Mouse (Mus musculus) adrenal gland, postnatal 4 days (tissue): ENCODE results near the gene Fggy. TPM values are rescaled to one million over a fixed set of nuclear protein-coding genes. Genes with fewer than 3 reads are reported as not detected.

Source experiments
- DNase-seq, 2 experiments: peaks; one replicate each; pipeline ENCODE4 v3.0.0; 2021 to 2022; ENCODE audit warnings: low spot score in 2 of 2, mixed read lengths in 2 of 2
- total RNA-seq, 2 experiments: library from RNA; stranded (reverse); gene quantifications; 2 replicates each; pipeline ENCODE4 v1.2.3; 2021

Fggy gene
- total RNA-seq, 2 experiments from 2014 or later: 48.2 to 60.9 TPM

DNA sequence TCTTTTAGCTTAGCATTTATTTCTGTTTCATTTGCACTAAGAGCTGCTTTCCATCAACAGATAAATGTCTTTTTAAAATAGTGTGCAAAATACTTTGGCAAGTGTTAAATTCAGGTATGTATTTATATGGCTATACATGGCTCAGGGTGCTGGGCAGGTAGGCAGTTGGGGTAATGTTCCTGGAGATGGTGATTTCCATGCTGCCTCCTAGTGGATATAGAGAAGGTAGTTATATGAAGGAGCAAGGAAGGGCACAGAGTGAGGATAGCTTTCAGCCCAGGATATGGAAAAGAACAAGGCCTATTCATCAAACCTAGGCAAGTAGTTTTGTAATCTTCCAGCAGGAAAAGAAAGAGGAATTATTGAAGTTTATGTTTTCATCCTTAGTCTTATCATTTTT, 166.3 kb downstream of the Fggy start:
- no peak for DNase-seq

DNA sequence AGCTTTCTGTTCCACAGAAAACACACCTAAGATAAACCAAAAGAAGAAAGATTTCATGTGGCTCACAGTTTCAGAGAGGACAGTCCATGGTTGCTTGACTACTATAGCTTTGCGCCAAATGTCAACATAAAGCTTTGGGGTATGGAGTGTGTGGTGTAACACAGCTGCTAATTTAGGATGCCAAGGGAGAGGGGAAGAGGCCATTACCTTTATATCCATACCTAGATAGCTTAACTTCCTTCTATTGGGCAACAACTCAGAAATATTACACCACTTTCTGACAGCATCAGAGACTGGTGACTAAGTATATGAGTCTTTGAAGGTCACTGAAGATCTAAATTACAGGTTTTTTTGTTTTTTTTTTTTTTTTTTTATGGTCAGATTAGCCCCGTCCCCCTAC, 169.1 kb downstream of the Fggy start:
- no peak for DNase-seq

DNA sequence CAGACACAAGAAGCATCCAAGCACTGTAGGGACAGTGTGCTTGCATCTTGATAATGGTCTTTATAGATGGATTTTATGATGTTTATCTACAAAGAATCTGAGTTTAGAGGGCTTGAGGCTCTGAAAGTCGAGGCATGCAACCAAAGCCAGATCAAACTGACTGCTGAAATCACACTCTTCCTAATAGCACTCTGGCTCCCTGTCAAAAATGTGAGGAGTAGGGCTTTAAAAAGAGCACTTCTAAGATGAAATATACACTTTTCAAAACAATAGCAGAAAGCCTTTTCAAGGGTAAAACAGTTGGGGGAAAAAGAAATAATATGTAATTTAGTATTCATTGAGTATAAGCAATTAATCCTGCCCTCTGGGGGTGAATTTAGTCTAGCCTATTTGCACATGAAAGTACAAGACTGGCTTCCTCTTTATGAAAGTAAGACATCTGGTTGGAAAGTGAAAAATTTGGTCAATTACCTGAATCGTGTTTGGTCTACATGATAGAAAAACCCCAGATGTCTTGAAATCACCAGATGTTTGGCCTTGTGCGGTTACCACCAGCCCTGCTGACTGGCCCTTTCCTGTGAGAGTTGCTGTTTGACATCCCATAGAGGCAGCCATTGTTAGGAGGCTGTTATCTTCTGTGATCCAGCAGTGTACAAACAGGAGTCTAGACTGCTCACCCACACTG, 172.0 kb downstream of the Fggy start:
- DNase-seq: no peak

DNA sequence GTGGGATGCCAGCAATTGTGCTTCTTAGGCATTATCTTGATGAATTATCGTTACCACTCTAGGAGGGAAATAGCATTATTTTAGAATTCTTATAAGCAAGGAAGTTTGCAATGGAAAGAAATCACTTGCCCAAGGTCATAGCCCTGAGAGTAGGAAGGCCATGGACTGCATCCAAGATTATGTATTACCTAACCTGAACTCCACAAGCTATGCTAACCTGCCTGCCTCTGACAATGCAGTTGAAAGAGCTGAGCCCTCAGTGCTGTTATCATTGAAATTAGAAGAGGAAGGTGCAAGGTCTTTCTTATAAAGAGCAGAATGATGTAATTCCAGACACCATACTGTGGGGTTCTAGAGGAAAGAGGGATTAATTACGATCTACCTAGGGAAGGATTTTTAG, 173.8 kb downstream of the Fggy start:
- DNase-seq: no peak

DNA sequence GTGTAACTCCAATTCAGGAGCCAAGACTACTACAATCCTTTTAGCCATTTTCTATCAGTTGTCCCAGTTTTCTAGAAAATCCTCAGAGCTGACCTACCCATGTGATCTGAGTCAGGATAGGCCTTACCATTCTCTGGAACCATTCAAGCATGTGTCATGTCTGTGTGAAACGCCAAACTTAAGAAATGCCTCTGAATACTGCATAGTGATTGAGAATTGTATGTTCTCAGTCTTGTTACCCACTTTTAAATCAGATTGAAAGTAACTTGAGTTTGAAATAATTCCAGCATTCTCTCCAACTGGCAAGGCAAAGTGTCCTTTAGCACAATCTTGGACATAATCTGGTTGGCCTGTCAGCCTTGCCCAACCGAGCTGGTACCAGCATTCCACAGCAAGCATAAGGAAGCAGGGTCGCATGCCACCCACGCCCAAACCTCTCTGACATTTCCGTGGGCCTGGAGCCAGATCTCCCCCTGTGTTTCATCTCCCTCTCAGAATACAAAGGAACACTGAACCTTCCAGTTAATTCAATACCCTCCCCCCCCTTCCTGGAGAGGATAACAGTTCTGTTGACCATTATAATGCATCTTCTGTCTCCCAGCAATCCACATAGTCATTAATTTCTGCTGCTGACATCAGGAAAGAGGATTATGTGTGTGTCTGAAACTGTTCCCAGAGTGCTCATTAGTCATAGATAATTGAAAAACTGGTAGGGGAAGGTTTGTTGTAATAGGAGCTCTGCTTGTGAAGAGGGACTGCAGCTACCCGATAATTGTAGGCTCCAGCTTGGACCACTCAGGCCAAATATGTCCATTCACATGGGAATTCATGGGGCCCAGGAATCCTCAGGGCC, 176.3 kb downstream of the Fggy start:
- DNase-seq: no peak

DNA sequence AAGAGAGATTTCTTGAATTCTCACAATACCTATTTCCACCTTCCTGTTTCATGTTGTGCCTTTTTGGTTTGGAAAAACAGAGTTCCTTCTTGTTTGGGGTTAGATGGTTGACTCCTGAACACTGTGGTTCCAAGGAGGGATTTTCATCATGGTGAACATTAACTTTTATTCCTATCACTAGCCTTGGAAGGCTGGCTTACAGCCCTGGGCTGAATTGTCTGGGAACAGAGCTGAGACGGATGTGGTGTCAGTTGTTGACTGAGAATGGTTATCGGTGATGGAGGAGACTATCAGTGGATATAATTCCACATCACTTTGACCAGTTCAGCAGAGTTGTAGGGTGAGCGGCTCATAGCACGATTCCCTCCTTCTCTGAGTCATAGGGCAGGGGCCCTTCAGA, 178.7 kb downstream of the Fggy start:
- DNase-seq: no peak

DNA sequence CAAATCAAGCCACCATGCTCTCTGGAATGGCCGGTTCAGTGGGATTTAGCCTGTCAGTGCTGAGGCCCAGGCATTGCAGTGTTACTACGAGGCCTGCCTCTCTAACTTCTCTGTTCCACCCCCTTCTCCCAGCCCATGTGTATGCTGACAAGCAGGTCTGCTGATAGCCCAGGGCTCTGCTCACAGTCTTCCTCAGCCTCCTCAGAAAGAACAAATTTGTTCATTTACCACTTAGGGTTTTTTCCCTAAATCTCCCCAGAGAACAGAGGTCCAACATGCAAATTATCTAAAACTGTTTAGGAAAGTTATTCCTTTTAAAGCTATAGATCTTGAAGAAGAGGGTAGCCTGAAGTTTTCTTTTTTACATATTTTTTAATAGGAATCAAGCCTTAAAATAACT, 179.4 kb downstream of the Fggy start:
- DNase-seq: no peak

DNA sequence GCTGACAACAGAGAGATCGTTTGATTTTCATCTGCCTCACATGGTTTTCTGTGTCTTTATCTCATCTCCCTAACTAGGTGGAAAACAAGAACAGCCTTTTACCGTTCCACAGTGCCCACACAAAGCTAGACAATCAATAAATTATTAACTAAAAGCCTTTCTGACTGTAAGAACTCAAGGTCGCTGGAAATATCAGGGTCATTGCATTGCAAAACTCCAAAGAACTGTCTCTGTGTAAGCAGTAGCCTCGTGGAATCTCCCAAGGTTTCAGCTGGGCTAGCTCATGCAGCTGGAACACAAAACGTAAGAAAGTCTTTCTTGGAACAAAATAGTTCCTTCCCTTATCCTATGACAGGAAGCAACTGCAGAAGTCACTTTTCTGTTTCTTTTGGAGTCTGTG, 180.9 kb downstream of the Fggy start:
- DNase-seq: no peak

DNA sequence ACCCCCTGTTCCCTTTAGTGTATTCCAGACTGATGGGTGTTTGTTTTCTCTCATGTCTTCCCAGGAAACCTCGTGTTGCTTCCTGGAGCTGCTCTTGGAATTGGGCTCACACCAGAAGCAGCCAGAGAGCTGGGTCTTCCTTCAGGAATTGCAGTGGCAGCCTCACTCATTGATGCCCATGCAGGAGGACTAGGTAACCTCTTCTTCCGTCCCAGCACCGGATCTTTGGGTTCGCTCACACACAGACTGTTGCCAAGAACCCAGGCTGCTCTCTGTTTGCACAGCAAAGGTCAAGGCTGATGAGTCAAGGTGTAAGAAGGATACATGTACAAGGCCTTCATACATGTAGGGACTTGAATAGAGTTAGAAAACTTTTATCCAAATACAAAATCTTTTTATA, 181.4 kb downstream of the Fggy start:
- no peak for DNase-seq

DNA sequence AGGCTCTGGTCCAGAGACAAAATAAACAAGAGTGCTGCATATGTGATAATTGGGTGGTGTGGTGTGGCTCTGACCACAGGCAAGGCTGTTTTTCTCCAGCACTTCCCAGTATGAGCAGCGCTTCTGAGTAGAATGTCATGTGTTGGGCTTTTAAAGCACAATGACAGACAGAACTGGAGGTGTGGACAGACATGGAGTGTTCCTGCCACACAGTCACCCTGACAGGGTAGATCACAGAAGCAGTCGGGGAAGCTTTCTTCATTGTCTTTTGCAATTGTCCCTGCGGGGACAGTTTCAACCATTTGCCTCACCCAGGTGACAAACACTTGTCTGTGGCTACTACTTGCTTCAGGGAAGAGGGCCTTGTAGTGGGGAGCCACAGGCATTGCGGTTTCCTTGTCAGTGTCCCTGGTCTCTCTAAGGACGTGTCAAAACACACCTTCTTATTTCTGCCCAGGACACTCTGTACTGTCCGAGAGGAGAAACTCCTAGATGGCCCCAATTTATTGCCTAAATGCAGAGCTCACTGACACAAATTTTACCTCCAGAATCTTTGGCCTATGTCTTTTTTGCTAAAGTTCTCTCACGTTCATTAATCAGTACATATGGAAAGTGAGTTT, 183.9 kb downstream of the Fggy start:
- no peak for DNase-seq

DNA sequence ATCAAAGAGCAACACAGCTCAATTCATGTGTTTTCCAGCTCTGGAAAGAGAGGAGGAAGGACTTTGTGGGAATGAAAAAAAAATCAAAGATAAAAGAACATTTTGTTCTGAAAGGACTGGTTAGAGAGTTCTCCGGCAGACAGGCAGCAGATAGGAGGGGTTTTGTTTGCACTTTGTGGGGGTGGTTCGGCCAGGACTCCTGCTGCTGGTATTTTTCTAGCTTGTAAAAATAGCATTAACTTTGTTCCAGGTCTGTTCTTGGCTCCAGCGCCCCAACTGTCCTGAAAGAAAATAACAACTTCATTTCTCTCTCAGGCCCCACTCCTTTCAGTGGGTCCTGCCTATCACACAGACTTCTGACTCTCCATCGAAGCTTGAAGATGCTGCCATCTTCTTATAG, 185.7 kb downstream of the Fggy start:
- DNase-seq: no peak

DNA sequence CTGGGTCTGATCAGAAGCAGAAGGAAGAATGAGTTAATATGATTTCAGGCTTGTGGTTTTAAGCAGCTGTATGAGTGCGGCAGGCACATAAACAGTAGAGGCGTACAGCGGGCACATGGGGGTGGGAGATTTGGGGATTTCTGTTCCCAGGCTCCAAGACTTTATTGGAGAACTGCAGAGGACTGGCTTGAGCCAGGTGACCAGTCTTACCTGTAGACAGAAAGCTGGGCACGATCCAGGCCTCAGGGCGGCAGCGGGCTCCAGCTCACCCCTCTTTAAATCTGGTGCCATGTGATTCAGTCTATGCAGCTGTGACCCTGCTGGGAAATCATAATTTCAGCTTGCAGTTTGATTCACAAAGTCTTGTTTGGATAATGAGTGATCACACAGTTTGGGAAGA, 189.6 kb downstream of the Fggy start:
- DNase-seq: no peak

DNA sequence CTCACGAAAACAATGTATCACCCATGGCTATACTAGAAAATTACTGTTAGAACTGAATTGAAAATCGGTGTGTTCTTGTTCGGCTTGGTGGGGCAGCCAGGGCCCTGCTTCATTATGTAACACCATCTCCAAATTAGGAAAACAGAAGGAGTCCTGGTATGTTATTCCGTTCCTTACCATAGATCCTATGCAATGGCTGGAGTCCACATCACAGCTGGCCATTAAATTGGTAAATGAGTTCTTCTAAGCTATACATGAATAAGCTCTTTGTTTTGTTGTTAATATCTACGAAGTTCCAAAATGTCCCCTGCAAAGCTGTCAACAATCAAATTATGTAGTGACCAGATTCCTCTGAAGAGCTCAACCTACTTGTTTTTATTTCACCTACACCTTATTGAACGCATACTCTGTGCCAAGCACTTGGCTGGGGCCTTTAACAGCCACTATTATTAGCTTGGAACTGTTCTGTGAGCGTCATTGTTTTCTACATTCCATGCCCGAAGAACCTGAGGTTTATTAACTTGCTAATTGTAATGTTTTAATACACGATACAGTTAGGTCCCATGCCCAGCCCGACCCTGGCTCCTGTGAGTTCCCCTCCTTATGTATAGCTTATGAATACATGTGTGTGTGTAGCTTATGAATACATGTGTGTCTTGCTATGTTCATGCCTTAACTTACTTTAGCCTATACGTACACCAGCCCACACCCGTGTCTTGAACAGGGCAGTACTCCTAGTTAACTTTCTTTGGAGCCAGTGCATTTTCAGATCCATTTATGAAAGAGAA, 190.3 kb downstream of the Fggy start:
- no peak for DNase-seq

DNA sequence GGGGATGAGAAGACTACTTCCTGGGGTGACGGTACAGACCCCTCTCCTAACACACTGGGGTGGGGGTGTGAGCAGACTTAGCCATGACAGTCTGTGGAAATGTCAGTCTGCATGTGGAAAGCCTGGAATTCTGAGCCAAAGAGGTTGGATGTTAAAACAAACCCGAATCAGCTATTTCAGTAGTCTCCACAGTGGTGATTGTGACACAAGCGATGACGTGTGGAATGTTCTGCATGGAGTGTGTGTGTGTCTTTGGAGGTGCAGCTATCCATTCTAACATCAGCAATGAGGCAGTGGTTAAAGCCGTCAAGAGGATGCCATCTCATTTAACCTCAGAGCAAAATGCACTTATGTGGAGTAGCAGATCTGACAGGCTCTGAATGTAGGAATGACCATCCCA, 192.9 kb downstream of the Fggy start:
- no peak for DNase-seq

DNA sequence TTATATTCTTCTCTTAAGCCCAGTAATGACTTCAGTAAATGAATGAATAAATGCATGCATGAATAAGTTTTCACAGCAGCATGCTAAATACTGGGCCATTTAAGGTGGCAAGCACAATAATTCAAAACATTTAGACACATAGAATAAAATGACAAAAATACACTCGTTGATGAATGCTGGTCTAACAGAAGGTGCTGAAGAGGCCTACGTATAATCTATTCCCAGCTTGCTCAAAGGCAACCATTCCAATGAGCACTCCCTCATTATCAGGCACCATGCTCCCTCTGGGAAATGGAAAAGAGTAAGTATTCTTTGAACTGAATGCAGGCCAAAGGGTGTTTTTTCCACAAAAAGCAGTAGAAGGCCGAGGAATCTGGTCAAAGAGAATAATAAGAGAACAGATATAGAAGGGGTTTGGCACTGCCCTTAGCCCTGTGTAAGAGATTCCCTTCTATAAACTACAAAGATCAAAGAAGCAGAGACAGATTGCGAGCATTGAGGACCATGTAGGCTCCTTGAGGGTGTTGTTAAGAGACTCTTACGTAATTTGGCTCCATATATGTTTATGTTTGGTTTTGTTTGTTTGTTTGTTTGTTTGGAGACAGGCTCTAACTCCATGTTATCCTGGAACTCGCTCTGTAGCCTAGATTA, 195.4 kb downstream of the Fggy start:
- DNase-seq: no peak

DNA sequence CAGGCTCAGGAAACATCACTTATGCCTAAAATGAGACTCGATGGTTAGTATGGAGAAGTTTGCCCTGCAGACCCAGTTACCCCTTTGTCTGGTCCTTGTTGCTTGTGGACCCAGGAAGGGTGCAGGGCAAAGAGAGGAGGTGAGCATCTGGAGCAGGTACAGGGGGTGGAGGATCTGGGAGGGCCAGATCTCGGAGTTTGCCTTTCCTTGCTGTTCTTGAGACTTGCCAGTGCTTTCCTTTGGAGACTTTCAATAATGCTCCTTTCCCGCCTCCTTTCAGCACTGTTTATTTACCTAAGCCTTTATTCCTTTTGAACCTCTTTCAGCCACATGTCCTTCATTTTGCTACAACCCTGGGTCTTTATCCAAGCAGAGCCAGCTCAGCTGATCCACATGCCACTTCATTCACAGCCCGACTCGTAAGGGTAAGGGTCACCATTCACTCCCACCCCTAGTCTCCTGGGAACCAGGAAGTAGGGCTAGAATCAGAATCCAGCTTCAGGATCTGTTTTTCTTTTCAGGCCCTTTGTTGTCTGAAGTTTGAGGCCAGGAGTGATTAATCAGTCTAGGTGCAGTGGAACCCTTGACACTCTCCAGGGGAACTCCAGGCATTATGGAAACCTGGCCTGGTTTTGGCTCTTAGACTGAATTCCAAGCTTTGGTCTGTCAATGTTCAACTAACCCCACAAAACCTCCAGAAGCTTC, 201.9 kb downstream of the Fggy start:
- DNase-seq: no peak

DNA sequence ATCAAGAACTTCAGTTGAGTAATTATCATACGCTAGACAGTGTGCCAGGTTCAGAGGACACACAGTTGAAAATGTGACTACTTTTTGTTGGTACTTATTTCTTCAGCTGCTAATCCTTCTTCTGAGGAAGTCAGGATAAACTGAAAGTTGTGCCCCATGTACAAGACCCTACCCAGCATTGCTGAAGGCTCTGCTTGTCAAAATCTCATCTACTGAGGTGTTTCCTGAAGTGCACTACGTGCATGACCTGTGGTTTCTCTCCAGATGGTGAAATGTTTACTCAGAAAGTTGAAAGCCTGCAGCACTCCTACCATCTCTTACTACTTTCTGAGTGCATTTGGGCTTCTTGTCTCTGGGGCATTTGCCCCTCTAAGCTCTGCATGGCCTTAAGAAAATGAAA, 208.1 kb downstream of the Fggy start:
- no peak for DNase-seq

DNA sequence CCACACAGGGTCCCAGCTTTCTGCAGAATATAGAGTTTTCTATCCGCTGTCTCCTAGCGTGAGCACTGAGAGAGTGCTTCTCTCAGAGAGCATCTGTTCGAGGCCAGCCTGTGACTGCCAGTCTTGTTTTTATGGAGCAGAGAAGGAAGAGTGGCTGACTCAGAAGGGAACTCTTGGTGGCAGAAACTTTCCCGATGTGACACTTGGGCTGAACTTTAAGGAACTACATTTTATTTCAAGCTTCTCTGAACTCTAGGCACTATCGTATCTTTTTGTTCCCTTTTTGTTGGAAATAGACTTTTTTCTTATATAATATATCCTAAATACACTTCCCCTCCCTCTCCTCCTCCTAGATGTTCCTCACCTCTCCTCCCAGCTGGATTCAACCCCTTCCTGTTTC, 213.2 kb downstream of the Fggy start:
- no peak for DNase-seq

DNA sequence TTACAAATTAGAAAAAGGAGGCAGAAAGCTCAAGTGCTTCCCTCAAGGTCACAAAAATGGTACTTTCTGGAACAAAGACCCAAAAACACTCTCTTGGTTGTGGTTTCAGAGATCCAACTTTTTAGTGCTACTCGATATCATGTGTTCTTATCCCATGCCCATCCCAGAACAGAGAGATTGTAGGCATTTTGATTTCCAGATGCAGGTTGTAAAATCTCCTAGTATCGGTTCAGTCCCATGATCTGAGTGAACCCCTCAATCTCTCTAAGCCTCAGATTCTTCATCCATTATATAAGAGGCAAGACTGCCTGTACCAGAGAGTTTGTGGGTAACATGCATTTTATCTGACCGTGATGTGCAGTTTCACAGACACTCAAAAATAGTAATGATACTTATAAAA, 214.2 kb downstream of the Fggy start:
- DNase-seq: no peak

DNA sequence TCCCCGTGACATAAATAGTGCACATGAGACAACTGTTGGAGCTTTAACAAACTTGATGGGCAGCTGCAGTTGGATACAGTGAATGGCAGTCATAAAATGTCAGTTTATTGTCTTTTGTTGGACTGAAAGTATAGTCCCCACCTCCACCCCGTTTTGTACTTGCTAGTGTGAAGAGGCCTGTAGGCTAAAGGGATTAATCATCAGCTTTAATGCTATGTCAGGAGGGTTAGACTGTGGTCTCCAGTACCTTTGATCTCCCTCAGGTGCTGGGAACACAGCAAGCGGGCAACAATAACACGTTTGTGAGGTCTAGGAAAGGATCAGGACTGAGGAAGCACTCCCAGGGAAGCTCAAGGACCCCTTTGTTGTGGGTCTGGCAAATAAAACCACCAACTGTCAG, 214.6 kb downstream of the Fggy start:
- no peak for DNase-seq

DNA sequence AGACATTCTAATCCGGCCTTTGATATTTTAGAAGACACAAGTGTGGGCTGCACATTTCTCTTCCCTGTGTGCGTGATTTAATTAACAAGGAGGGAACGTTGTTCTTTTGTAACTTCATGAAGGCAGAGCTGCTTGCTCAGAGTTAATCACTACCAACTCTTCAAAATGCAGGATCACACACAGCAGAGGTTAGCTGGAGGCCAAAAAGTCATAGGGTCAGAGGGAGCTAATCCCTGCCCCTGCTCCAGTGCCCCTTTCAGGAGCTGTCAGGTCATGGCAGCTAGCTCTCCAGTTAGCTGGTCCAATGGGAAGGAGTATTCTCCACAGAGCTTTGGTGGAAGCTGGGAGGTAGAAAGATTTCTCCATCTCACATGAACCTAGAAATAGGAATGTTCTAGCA, 215.4 kb downstream of the Fggy start:
- DNase-seq: no peak
